Mouse (Mus musculus) CH12.LX (cell line): ENCODE results near the gene Emc4. TPM values are rescaled to one million over a fixed set of nuclear protein-coding genes. Genes with fewer than 3 reads are reported as not detected.

ENCODE experiments used
- DNase-seq: peaks from one replicate; pipeline ENCODE4 v3.0.0-alpha.2; 2013; ENCODE audit errors: extremely low read depth
- H3K27ac ChIP-seq: 2 replicates; pipeline ENCODE4 v1.5.1; 2012; ENCODE audit warnings: low read depth, mild to moderate bottlenecking, control low read depth, moderate library complexity; ENCODE audit not compliant: insufficient read depth
- H3K27me3 ChIP-seq: replicated peaks from 2 replicates; pipeline ENCODE3; 2012; ENCODE audit warnings: inconsistent platforms
- H3K36me3 ChIP-seq, 2 experiments: replicated peaks in 1 of 2; 2 replicates each; pipeline versions ENCODE3 to v1.6.1; 2012; ENCODE audit warnings: inconsistent platforms in 1 of 2, low read length in 1 of 2, mild to moderate bottlenecking in 1 of 2, mixed read lengths in 1 of 2, moderate library complexity in 1 of 2; ENCODE audit not compliant: control insufficient read depth in 1 of 2, insufficient read depth in 1 of 2
- H3K4me1 ChIP-seq, 2 experiments: 2 replicates each; pipeline ENCODE4 v1.6.1; 2012; ENCODE audit warnings: inconsistent platforms in 1 of 2, moderate library complexity in 1 of 2; ENCODE audit not compliant: insufficient read depth in 2 of 2, control insufficient read depth in 1 of 2
- H3K4me2 ChIP-seq: 2 replicates; pipeline ENCODE4 v1.6.1; 2012; ENCODE audit warnings: low read depth, mild to moderate bottlenecking, control low read depth; ENCODE audit not compliant: poor library complexity, insufficient read depth, severe bottlenecking
- H3K4me3 ChIP-seq, 3 experiments: fragments of 150-350 bp in 1 of 3; sonication (generic) in 1 of 3; replicated peaks in 1 of 3; 2 replicates each; pipeline versions ENCODE3 to v1.5.1; 2011 to 2012; ENCODE audit warnings: low read depth in 2 of 3, low read length in 2 of 3, mild to moderate bottlenecking in 2 of 3, moderate library complexity in 2 of 3, control low read depth in 1 of 3, improper control_type of control experiment in 1 of 3, inconsistent platforms in 1 of 3, mixed read lengths in 1 of 3; ENCODE audit not compliant: poor library complexity in 1 of 3
- H3K79me2 ChIP-seq: replicated peaks from 2 replicates; pipeline ENCODE4 v1.6.1; 2012; ENCODE audit warnings: mild to moderate bottlenecking, moderate library complexity; ENCODE audit not compliant: control insufficient read depth, poor library complexity, insufficient read depth, severe bottlenecking; ENCODE audit errors: extremely low read depth
- H3K9ac ChIP-seq: 2 replicates; pipeline ENCODE4 v1.6.1; 2012; ENCODE audit warnings: low read depth, mild to moderate bottlenecking, control low read depth, moderate library complexity; ENCODE audit not compliant: insufficient read depth
- H3K9me3 ChIP-seq: replicated peaks from 2 replicates; pipeline ENCODE3; 2012; ENCODE audit warnings: low read length, inconsistent platforms, mixed read lengths
- BHLHE40 ChIP-seq: IDR thresholded peaks from 2 replicates; pipeline ENCODE4 v1.6.1; 2011; ENCODE audit warnings: mild to moderate bottlenecking, low read depth, low read length, improper control_type of control experiment
- CHD1 ChIP-seq: IDR thresholded peaks from 2 replicates; pipeline ENCODE4 v1.6.1; 2012; ENCODE audit warnings: low read depth, low read length, improper control_type of control experiment, inconsistent platforms
- ELF1 ChIP-seq: IDR thresholded peaks from 2 replicates; pipeline ENCODE4 v1.6.1; 2014; ENCODE audit warnings: low read depth, mild to moderate bottlenecking, inconsistent platforms, low read length, improper control_type of control experiment
- EP300 ChIP-seq: IDR thresholded peaks from 2 replicates; pipeline ENCODE4 v1.6.1; 2011; ENCODE audit warnings: low read length, improper control_type of control experiment
- ETS1 ChIP-seq: conservative IDR thresholded peaks from 2 replicates; pipeline ENCODE4 v1.6.1; 2012; ENCODE audit warnings: low read depth, mild to moderate bottlenecking, inconsistent platforms, low read length, improper control_type of control experiment, moderate library complexity
- HCFC1 ChIP-seq: IDR thresholded peaks from 2 replicates; pipeline ENCODE4 v1.6.1; 2012; ENCODE audit warnings: low read depth, mild to moderate bottlenecking, inconsistent platforms, low read length, improper control_type of control experiment
- IRF4 ChIP-seq: IDR thresholded peaks from 2 replicates; pipeline ENCODE4 v1.6.1; 2014; ENCODE audit warnings: low read depth, mild to moderate bottlenecking, inconsistent platforms, low read length, improper control_type of control experiment
- JUN ChIP-seq: IDR thresholded peaks from 2 replicates; pipeline ENCODE4 v1.6.1; 2011; ENCODE audit warnings: low read depth, mild to moderate bottlenecking, low read length, improper control_type of control experiment, moderate library complexity; ENCODE audit not compliant: insufficient read depth
- JUND ChIP-seq: conservative IDR thresholded peaks from 2 replicates; pipeline ENCODE4 v1.6.1; 2011; ENCODE audit warnings: low read depth, low read length, improper control_type of control experiment
- MAFK ChIP-seq: IDR thresholded peaks from 2 replicates; pipeline ENCODE4 v1.6.1; 2011; ENCODE audit warnings: low read length, improper control_type of control experiment; ENCODE audit not compliant: insufficient replicate concordance
- MAX ChIP-seq: IDR thresholded peaks from 2 replicates; pipeline ENCODE4 v1.6.1; 2011; ENCODE audit warnings: low read length, improper control_type of control experiment
- MYC ChIP-seq: IDR thresholded peaks from 2 replicates; pipeline ENCODE4 v1.6.1; 2011; ENCODE audit warnings: low read depth, mild to moderate bottlenecking, improper control_type of control experiment, low read length
- NELFE ChIP-seq: IDR thresholded peaks from 2 replicates; pipeline ENCODE4 v1.6.1; 2011; ENCODE audit warnings: low read depth, low read length, improper control_type of control experiment
- PAX5 ChIP-seq: IDR thresholded peaks from 2 replicates; pipeline ENCODE4 v1.6.1; 2012; ENCODE audit warnings: low read length, inconsistent platforms, mixed read lengths
- POLR2A ChIP-seq: IDR thresholded peaks from 2 replicates; pipeline ENCODE4 v1.6.1; 2011; ENCODE audit warnings: low read depth, mild to moderate bottlenecking, improper control_type of control experiment, low read length
- POLR2AphosphoS2 ChIP-seq: IDR thresholded peaks from 2 replicates; pipeline ENCODE4 v1.6.1; 2011; ENCODE audit warnings: low read depth, low read length, improper control_type of control experiment
- RCOR1 ChIP-seq: conservative IDR thresholded peaks from 2 replicates; pipeline ENCODE4 v1.6.1; 2012; ENCODE audit warnings: low read depth, mild to moderate bottlenecking, inconsistent platforms, low read length, improper control_type of control experiment
- SMC3 ChIP-seq: IDR thresholded peaks from 2 replicates; pipeline ENCODE4 v1.6.1; 2011; ENCODE audit warnings: low read depth, low read length, improper control_type of control experiment
- TBP ChIP-seq: conservative IDR thresholded peaks from 2 replicates; pipeline ENCODE4 v1.6.1; 2011; ENCODE audit warnings: low read depth, low read length, improper control_type of control experiment
- TCF12 ChIP-seq: IDR thresholded peaks from 2 replicates; pipeline ENCODE4 v1.6.1; 2014; ENCODE audit warnings: low read depth, mild to moderate bottlenecking, inconsistent platforms, low read length, improper control_type of control experiment
- UBTF ChIP-seq: IDR thresholded peaks from 2 replicates; pipeline ENCODE4 v1.6.1; 2012; ENCODE audit warnings: low read depth, mild to moderate bottlenecking, inconsistent platforms, low read length, improper control_type of control experiment, moderate library complexity
- USF2 ChIP-seq: conservative IDR thresholded peaks from 2 replicates; pipeline ENCODE4 v1.6.1; 2011; ENCODE audit warnings: low read depth, low read length, improper control_type of control experiment
- ZC3H11A ChIP-seq: IDR thresholded peaks from 2 replicates; pipeline ENCODE4 v1.6.1; 2012; ENCODE audit warnings: low read depth, mild to moderate bottlenecking, inconsistent platforms, low read length, improper control_type of control experiment
- ZMIZ1 ChIP-seq: IDR thresholded peaks from 2 replicates; pipeline ENCODE4 v1.6.1; 2012; ENCODE audit warnings: low read depth, mild to moderate bottlenecking, inconsistent platforms, low read length, improper control_type of control experiment
- dilution Hi-C: fragments of 300-500 bp; cut with MboI; formaldehyde crosslinking; loops from 2 replicates; pipeline ENCODE4 v1.14.3; 2020; ENCODE audit warnings: low sequenced_read_pairs; ENCODE audit not compliant: extremely low pct_unique_long_range_greater_than_20kb, extremely low pct_ligation_motif_present
- in situ Hi-C: fragments of 300-500 bp; cut with MboI; formaldehyde crosslinking; loops from 3 replicates; pipeline ENCODE4 v1.14.3; 2019; ENCODE audit warnings: low sequenced_read_pairs, low pct_ligation_motif_present, low pct_unique_long_range_greater_than_20kb, mixed read lengths
- polyA plus RNA-seq: library from polyadenylated mRNA; unstranded; fragments of >175 nt; gene quantifications from 2 replicates; pipeline ENCODE4 v1.2.1, GENCODE M21; 2012; ENCODE audit warnings: low read depth; ENCODE audit not compliant: insufficient read length
- total RNA-seq, 2 experiments: library from RNA; depleted of rRNA; stranded (reverse); fragments of 300-350 nt in 1 of 2; fragments of >200 nt in 1 of 2; gene quantifications; 2 replicates each; pipeline ENCODE4 v1.2.3; 2012 to 2014

Gene Emc4
- total and polyA plus RNA-seq, 3 experiments, result 86.8 to 125 (median 108) TPM

- Histone ChIP-seq H3K4me1 (no peaks in the 10 kb centered on the region), H3K4me3 (no peak overlapping the region), H3K79me2 (no peaks in the 10 kb centered on the region), H3K27me3 (no peaks in the 10 kb centered on the region), H3K9me3 (no peaks in the 10 kb centered on the region), H3K4me2 (no peak overlapping the region), H3K9ac (no peak overlapping the region), H3K27ac (no peak overlapping the region), H3K36me3 (peaks cover 31 to 69% of the 10 kb centered on the region in 2 experiments)
- in situ Hi-C loops, result no loop called here
- no peak for TF ChIP-seq MYC
- no peak for TF ChIP-seq MAFK
- TF ChIP-seq SMC3, result no peak
- TF ChIP-seq HCFC1, result no peak
- TF ChIP-seq POLR2A, result no peak
- TF ChIP-seq POLR2AphosphoS2, result no peak
- no peak for TF ChIP-seq IRF4
- TF ChIP-seq ZC3H11A, result no peak
- TF ChIP-seq PAX5, result no peak
- no peak for TF ChIP-seq ETS1
- TF ChIP-seq ELF1, result no peak
- TF ChIP-seq JUND, result no peak
- no peak for TF ChIP-seq BHLHE40
- no peak for TF ChIP-seq ZMIZ1
- no peak for TF ChIP-seq USF2
- no peak for TF ChIP-seq NELFE
- no peak for TF ChIP-seq TBP
- no peak for TF ChIP-seq TCF12
- DNase-seq, result no peak
- dilution Hi-C loops, result no loop called here
Measured at GRCm38 (mm10) chr2:112348246-112348645, 19.6 kb downstream of the Emc4 start.

GRCm38 (mm10) chr2:112341117-112341516, 26.7 kb downstream of the Emc4 start:
- H3K36me3 ChIP-seq, result peaks cover 37 to 52% of the 10 kb centered on the region in 2 experiments
- no peak for DNase-seq
- H3K4me1 ChIP-seq, result no peaks in the 10 kb centered on the region

More at GRCm38 (mm10) chr2:112341117-112341516, 26.7 kb downstream of the Emc4 start:
- no peaks in the 10 kb centered on the region for H3K27me3 ChIP-seq
- TF ChIP-seq JUN (no peak), BHLHE40 (no peak), MAX (no peak), RCOR1 (no peak), CHD1 (no peak), UBTF (no peak), TBP (no peak), PAX5 (no peak), EP300 (no peak), ZMIZ1 (no peak)
- no peaks in the 10 kb centered on the region for H3K9me3 ChIP-seq
- H3K4me2 ChIP-seq, result no peak overlapping the region
- in situ Hi-C loops, result no loop called here
- H3K79me2 ChIP-seq, result no peaks in the 10 kb centered on the region
- no peak overlapping the region for H3K4me3 ChIP-seq
- dilution Hi-C loops, result no loop called here
- H3K9ac ChIP-seq, result no peak overlapping the region
- H3K27ac ChIP-seq, result no peak overlapping the region
